In genomic region chr13:18174003-18174402, GRCm38 (mm10) we compare ENCODE assay signal across 9 mouse cellular contexts.
DNase-seq lines count a peak whose midpoint lies in the region; ATAC-seq and TF ChIP-seq lines count a peak whose summit lies in the region.
"Had no signal": no experiment of that assay in that cellular context is flagged by ENCODE, and none has a peak within 500 bp of the region (broad histone marks: within the 10 kb centered on the region; RNA-seq: fewer than 3 reads in every experiment).

No protein-coding gene starts in this region.

- no peak overlapping the region for H3K9ac ChIP-seq in heart, adult 2 months (ENCODE audit: low read depth, low read length)
- H3K9ac ChIP-seq in midbrain, embryonic 14.5 days (replicated peaks; ENCODE audit: low read length), result no peak overlapping the region
- no peak overlapping the region for H3K9ac ChIP-seq in midbrain, embryonic 13.5 days (replicated peaks)
- H3K9ac ChIP-seq: heart, embryonic 15.5 days had no signal

- H3K36me3 ChIP-seq in heart, adult 2 months (ENCODE audit: control insufficient read depth, insufficient read depth, low read length), result no peaks in the 10 kb centered on the region
- no peaks in the 10 kb centered on the region for H3K36me3 ChIP-seq in midbrain, embryonic 14.5 days (ENCODE audit: control insufficient read depth, insufficient read depth, low read length)
- no peaks in the 10 kb centered on the region for H3K36me3 ChIP-seq in midbrain, embryonic 13.5 days
- H3K36me3 ChIP-seq: heart, embryonic 15.5 days had no signal

- no peaks in the 10 kb centered on the region for H3K4me1 ChIP-seq in heart, adult 2 months (ENCODE audit: control insufficient read depth, insufficient read depth, low read length)
- 0 out of 2 replicates have a peak, but pooled peaks cover 2% of the 10 kb centered on the region for H3K4me1 ChIP-seq in midbrain, embryonic 14.5 days (ENCODE audit: control insufficient read depth, insufficient read depth, low read length)
- peaks cover 4% of the 10 kb centered on the region; the same call in 1 of the 2 replicates for H3K4me1 ChIP-seq in midbrain, embryonic 13.5 days (replicated peaks)
- H3K4me1 ChIP-seq: heart, embryonic 15.5 days had no signal

- TF ChIP-seq EP300 in heart, adult 2 months (IDR thresholded peaks at IDR 0.05; ENCODE audit: insufficient read depth, low read depth, low read length), result no peak

- ATAC-seq in midbrain, embryonic 14.5 days (ENCODE audit: low FRiP score, low TSS enrichment), result no peak
- no peak for ATAC-seq in midbrain, embryonic 13.5 days
- no peak for ATAC-seq in megakaryocyte, adult 5-6 weeks (ENCODE audit: poor library complexity, severe bottlenecking)

- 46% methylated on average over 3 of the region's 3 CpGs for WGBS in heart, adult 2 months
- WGBS in midbrain, embryonic 14.5 days, result 49% methylated on average over 3 of the region's 3 CpGs
- WGBS in midbrain, embryonic 13.5 days, result 46% methylated on average over 3 of the region's 3 CpGs

- DNase-seq in heart, adult 2 months, result no peak
- DNase-seq in heart, adult 8-10 months (ENCODE audit: low spot score), result no peak
- DNase-seq in midbrain, embryonic 14.5 days, result peak; percentile 44
- peak; percentile 16 to 73 for DNase-seq in adrenal gland, adult (ENCODE audit: inconsistent age in 2 of 2, low spot score in 1 of 2)
- peak; percentile 24 for DNase-seq in kidney, postnatal 14 days
- no peak for DNase-seq in natural killer cell, adult 2 months (ENCODE audit: low spot score in 2 of 2)

- H3K79me2 ChIP-seq in heart, adult 2 months (replicated peaks; ENCODE audit: control insufficient read depth, insufficient read depth, low read length), result no peaks in the 10 kb centered on the region

- no peak overlapping the region for H3K4me2 ChIP-seq in midbrain, embryonic 14.5 days (ENCODE audit: low read length)
- H3K4me2 ChIP-seq in midbrain, embryonic 13.5 days (replicated peaks), result no peak overlapping the region
- H3K4me2 ChIP-seq: heart, embryonic 15.5 days had no signal

- no peak overlapping the region for H3K27ac ChIP-seq in heart, adult 2 months
- H3K27ac ChIP-seq in midbrain, embryonic 14.5 days (replicated peaks; ENCODE audit: low read depth, low read length), result no peak overlapping the region
- H3K27ac ChIP-seq in midbrain, embryonic 13.5 days, result no peak overlapping the region
- H3K27ac ChIP-seq: heart, embryonic 15.5 days had no signal

- H3K9me3 ChIP-seq in midbrain, embryonic 14.5 days (ENCODE audit: control insufficient read depth, low read length), result no peaks in the 10 kb centered on the region
- no peaks in the 10 kb centered on the region for H3K9me3 ChIP-seq in midbrain, embryonic 13.5 days
- H3K9me3 ChIP-seq: heart, embryonic 15.5 days had no signal

- no peaks in the 10 kb centered on the region for H3K27me3 ChIP-seq in heart, adult 2 months (ENCODE audit: control insufficient read depth, insufficient read depth, low read length)
- no peaks in the 10 kb centered on the region for H3K27me3 ChIP-seq in midbrain, embryonic 14.5 days (ENCODE audit: control insufficient read depth, insufficient read depth, low read length)
- no peaks in the 10 kb centered on the region for H3K27me3 ChIP-seq in midbrain, embryonic 13.5 days
- H3K27me3 ChIP-seq: heart, embryonic 15.5 days had no signal

- TF ChIP-seq CTCF in heart, adult 2 months (IDR thresholded peaks at IDR 0.05), result peak; percentile 76

- no peak for TF ChIP-seq POLR2A in heart, adult 2 months (IDR thresholded peaks at IDR 0.05; ENCODE audit: insufficient read depth, low read depth, low read length)

- no peak overlapping the region for H3K4me3 ChIP-seq in heart, adult 2 months
- H3K4me3 ChIP-seq in midbrain, embryonic 14.5 days (replicated peaks; ENCODE audit: low read depth, low read length), result no peak overlapping the region
- H3K4me3 ChIP-seq in midbrain, embryonic 13.5 days (replicated peaks), result no peak overlapping the region
- H3K4me3 ChIP-seq: heart, embryonic 15.5 days had no signal

- intact Hi-C loops in heart, adult 2 months (cut with DNase I), result loop anchor here (2.0 kb wide), 1 partner anchor 117 kb away; no protein-coding TSS in a partner anchor

Comparison
In these comparisons a context has a peak if more than half of its experiments do, and no peak if none do; other contexts are left out.
1. DNase-seq: peak in midbrain, embryonic 14.5 days (single experiment), adrenal gland, adult (2 of 2) and kidney, postnatal 14 days (single experiment); none in heart, adult 2 months (0 of 2), heart, adult 8-10 months (single experiment) and natural killer cell, adult 2 months (0 of 2).